Mouse (Mus musculus): Measurements from ENCODE around the gene Fam19a2.
A peak's percentile ranks its signal among the peaks of the same experiment; 100 is the strongest.

Fam19a2 gene

DNA sequence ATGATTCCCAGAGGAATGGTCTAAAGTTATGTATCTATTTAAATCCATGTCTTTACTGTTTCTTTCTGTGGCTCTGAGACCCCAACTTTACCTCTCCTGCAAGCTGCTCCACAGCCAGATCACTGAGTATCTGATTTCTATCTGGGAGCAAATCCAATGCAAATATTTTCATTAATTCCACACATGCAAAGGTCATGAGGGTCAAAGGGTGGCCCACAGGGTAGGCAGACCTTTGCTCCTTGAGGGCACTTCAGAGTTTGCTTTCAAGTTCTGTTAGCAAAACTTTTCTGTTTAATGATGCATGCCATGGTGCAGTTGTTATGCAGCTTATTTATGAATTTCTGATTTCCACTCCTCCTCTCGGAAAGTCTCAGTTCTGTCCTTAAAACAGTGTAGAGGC, 303.9 kb downstream of the Fam19a2 start:
- peak; percentile 28 for DNase-seq (ENCODE audit: extremely low spot score, low spot score)

DNA sequence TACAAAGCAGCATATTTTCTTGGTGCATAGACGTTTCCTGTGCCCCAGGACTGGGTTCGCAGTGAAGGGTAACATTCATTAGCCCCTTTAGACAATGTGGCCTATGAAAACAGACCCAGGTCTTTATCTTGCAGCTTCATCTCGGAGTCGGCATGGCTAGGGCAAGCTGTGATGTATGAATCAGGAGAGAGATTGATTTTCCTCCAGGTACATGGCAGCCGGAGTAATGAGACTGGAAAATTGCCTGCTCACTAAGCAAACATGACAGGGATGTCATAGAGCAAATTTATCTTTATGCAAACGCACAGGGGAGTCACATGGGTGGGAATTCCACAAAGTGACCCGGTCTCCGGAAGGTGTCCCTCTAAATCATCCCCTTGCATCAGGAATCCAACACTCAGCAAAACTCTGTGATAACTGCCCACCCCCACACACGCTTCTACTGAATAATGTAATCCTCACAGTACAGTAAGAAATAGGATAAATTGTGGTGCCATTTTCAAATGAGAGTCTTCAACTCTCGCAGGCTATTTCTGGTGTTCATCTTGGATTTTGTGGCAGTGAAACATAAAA, 306.9 kb downstream of the Fam19a2 start:
- peak; percentile 21 for DNase-seq (ENCODE audit: extremely low spot score, low spot score)

DNA sequence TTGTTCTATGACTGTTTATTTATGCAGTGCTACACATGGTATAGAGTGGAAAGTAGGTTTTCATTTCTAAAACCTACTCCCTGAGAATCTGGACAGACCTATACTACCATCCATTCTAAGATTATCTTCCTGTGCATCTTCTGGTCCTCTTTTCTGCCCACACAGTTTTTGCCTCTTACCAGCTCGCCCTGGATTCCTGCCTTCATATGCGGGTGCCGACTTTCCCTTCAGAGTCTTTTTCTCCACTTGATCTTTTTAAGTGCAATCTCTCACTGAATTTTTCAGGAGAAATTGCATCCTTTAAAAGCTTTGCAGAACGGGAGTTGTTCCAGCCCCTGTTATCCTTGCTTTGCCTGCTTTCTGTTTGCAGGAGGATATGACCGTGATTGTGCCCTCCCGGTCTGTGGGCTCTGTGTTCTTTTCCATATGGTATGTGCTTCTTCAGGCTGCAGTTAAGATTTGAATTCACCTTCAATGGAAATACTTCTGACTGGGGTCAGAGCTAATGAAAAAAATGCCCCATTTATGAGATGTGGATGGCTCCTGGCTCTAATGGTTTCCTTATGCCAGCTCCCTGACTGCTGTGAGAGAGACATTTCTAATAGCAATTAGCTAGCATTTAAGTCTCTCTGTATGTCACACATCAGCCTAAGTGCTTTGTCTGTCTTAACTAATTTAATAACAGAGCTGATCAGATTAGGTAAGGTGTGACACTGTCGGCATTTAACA, 308.7 kb downstream of the Fam19a2 start:
- no peak for DNase-seq (ENCODE audit: extremely low spot score, low spot score)

DNA sequence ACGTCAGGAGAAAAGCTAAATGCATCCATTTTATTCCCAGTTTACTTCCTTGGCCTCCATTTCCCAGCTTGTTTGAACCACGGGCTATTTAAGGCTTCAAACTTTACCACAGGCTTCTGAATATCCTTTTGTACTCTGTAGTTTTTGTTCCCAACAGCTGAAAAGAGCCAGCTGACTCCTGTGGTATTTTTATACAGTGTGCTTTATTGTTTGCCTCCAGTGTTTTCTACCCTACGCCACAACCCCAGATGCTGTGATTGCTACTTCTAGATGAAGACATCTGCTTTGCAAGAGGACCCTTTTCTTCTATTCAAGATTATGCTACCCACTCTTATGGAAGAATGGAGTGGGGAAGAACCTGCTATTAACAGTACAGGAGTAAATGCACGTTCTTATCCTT, 314.0 kb downstream of the Fam19a2 start:
- DNase-seq (ENCODE audit: extremely low spot score, low spot score): no peak

DNA sequence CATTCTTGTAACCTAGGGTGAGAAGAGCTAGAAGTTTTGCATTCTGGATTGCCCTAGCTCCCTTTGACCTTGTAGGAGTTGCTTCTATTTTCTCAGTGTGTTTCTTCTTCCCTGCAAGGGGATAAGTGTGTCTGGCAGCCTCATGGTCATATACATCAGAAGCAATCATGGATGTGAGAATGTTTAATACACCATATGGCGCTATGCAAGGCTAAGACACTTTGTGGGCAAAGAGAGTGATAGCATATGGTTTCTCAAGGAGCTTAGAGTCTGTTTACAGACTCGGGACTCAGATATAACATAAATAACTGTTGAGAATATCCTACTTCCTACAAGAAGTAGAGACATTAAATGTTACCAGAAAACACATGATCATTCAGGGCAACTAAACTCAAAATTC, 315.2 kb downstream of the Fam19a2 start:
- DNase-seq (ENCODE audit: extremely low spot score, low spot score): no peak

DNA sequence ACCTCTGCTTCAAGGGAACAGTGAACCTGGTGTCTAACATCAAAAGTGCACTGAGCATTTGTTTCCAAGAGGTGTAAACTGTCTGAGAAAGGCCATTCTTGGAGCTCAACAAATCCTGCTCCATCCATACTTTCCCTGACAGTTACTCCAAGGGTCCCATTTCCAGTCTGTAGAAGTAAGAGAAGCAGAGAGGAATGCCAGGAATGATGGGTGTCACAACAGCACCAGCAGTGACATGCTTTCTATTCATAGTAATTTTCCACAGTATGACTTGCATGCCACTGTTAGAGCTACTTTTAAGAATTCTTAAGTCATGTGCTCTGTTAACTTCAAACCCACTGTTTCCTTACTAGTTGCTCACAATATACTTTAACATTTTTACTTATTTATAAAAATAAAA, 331.2 kb downstream of the Fam19a2 start:
- DNase-seq (ENCODE audit: extremely low spot score, low spot score): no peak

DNA sequence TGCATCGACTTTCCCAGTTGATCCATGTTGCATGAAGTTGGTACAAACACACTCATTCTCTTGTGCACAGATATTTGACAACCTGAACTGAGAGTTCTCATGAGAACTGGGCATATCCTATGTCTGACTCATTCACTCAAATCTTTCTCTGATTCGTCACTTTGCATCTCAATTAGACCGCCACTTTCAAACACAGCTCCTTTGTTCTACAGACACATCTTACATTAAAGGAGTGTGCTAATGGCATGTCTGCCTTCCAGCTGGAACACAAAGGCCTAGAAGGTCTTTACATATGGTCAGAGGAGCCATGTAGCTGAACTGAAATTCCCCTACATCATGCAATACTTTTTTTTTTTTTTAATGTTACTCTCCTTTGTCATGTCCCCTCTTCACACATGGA, 333.3 kb downstream of the Fam19a2 start:
- no peak for DNase-seq (ENCODE audit: extremely low spot score, low spot score)

DNA sequence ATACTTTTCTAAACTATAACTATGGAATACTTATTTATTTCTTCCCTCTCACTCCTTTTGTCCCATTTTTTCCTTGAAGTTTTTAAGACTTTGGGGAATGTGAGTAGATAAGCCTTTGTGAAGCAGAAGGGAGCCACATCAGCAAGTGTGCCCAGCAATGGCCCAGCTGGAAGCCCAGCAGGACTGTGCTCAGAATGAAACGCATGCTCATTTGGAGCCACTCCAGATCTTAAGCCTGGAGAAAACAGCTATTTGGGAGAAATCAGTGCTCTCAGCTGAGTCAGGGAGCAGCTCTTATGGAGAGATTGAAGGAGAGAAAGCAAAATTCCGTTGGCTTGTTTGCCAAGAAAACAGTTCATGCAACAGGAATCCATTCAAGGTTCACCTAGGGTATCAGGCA, 341.9 kb downstream of the Fam19a2 start:
- DNase-seq (ENCODE audit: extremely low spot score, low spot score): no peak

DNA sequence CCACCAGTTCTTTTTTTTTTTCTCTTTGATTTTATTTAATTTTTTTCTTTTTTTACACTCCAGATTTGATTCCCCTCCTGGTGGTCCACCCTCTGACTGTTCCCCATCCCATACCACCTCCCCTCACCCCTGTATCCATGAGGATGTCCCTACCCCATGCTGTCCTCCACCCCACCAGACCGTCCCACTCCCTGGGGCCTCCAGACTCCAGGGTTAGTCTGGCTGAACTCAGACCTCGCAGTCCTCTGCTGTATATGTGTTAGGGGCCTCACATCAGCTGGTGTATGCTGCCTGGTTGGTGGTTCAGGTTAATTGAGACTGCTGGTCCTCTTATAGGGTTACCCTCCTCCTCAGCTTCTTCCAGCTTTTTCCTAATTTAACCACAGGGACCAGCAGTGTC, 362.9 kb downstream of the Fam19a2 start:
- no peak for DNase-seq (ENCODE audit: extremely low spot score, low spot score)

DNA sequence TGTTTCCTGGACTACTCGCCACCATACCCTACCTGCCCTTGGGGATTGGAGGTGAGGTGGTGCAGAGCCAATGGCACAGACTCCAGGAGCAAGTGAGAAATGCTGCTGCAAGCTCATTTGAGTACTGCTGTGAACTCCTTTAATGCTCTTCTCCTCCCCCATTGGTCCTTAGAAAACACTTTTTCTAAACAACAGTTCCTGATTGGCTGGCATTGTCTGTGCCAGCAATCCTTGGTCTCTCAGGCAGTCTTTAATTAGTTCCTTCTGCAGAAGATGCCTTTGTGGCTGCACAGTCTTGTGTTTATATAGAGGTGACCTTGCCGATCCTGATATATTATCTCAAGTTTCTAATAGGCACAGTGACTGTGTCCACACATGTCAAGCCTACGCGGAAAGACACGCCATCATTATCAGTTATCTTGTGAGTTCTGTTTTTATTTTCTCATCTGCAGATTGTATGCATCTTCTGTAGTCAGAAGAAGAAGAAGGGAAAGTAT, 365.5 kb downstream of the Fam19a2 start:
- DNase-seq (ENCODE audit: extremely low spot score, low spot score): no peak

DNA sequence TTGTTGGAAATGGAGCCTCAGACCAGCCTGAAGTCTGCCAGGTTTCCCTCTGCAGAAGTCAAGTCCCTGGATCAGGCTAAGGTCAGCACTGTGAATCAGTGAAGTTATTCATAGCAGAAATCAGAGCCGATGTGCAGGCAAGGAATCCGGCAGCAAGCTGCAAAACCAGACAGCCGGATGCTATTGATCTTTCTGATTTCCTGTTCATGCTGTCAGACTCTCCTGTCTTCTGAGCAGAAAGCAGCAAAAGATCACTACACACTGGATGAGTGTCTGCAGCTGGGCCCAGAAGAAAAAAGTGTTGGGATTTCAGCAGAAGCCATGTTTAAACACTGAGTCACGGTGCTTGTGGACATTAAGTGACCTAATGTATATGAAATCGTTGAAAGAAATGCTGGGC, 368.2 kb downstream of the Fam19a2 start:
- DNase-seq (ENCODE audit: extremely low spot score, low spot score): no peak

DNA sequence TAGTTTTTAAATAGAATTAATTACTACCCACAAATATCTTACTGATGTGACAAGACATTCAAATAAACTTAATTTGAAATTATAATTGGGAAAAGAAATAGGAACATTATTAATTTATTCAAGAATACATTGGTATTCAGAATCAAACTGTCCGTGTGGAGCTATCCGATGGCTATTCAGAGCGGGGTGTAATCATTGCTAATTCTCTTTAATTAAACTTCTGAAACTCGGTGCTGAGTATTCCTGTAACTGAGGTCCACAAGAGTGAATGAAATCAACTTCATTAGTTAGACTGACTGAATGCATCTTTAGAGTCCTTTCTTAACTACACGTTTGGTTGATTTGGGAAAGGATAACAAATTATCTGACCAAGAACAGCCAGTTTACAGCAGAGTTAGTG, 372.9 kb downstream of the Fam19a2 start:
- no peak for DNase-seq (ENCODE audit: extremely low spot score, low spot score)

DNA sequence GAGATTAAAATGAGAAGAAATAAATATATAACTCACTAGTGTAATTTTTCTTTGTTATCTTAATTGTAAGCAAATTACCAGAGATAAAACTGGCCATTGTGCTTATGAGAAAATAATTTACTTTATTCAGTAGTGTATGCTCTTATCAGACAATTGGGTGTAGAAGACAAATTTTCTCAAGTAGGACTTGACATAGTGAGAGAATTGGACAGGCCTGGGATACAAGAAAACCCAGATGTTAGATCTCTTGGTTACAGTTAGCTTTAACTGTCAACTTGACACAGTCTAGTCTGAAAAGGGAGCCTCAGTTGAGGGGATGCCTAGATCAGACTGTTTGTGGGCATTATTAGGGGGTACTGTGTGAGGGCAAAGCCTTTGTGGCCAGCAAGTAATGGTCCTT, 373.7 kb downstream of the Fam19a2 start:
- DNase-seq (ENCODE audit: extremely low spot score, low spot score): no peak

DNA sequence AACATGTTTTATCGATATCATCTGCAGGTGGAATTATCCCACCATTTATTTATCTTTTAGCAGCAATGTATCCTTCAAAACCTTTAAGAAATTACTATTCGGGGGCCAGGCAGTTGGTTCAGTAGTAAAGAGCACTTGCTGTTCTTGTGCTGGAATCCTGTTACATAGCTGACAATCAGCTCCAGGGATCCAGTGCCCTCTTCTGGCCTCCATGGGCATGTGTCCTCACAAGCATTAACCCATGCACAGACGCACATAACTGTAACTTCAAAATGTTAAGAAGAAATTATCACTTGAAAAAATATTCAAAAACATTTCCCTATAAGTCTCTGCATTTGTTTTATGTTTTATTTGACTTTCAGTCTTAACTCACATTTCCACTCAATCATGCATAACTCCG, 381.8 kb downstream of the Fam19a2 start:
- no peak for DNase-seq (ENCODE audit: extremely low spot score, low spot score)

DNA sequence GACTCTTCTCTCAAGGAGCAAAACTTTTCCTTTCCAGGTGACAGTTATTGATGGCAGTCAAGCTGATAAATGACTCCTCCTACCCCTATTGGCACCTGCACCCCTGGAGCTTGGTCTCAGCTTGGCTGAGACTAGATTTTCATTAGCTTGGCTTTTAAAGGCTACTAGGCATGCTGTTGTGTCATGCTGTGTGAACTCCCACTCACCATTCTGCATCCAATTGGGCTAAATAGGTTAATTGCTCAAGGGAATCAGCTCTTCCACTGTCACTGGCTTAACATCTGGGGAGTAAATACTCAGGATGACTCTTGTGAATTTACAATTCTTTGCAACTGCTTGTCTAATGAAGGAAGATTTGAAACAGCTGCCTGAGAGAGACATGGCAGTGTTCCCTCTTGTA, 407.4 kb downstream of the Fam19a2 start:
- DNase-seq (ENCODE audit: extremely low spot score, low spot score): no peak

DNA sequence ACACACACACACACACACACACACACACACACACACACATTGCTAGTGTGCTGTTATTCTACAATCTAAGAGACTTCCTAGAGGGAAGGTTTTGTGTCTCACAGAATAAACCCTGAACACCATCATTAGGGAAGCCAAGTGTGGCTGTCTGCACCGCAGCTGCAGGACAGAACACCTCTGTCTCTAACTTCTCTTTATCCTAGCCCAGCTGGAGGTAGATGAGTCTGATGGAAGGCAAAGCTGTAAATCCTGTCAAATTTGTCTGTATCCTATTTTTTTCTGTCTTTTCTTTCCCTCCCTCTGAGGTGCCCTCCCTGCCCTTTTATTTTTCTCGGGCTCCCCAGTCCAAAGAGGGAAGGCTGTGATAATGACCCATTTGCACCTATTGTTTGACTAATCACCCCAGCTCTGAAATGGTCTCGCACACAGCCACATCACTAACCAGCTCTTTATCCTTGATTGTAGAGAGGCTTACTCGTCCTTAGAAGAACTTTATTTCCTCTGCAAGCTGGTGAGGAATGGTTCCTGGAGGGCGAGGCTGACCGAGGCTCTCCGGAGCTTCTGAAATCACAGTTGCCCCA, 414.6 kb downstream of the Fam19a2 start:
- no peak for DNase-seq (ENCODE audit: extremely low spot score, low spot score)

DNA sequence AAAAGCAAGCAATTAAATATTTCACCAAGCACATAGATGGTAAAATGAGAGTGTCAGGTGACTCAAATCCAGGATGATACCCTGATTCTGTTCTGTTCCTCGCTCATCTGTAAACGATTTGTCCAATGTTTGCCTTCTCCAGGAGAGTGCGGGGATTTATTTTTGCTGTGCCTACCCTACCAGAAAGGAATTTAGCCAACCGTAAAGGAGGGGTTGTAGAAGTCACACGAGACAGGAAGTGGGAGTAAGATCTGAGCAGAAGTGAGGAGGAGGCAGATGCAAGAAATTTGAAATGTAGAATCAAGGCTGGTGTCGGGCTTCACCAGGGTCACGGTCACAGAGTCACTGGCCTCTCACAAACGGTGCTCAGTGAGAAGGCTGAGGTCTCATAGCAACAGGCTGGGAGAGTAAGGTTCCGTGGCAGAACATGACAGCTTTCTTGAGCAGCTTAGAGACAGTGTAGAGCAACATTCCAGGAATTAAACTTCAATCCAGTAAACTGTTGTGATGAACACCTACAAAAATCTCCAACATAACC, 419.0 kb downstream of the Fam19a2 start:
- DNase-seq (ENCODE audit: extremely low spot score, low spot score): no peak

DNA sequence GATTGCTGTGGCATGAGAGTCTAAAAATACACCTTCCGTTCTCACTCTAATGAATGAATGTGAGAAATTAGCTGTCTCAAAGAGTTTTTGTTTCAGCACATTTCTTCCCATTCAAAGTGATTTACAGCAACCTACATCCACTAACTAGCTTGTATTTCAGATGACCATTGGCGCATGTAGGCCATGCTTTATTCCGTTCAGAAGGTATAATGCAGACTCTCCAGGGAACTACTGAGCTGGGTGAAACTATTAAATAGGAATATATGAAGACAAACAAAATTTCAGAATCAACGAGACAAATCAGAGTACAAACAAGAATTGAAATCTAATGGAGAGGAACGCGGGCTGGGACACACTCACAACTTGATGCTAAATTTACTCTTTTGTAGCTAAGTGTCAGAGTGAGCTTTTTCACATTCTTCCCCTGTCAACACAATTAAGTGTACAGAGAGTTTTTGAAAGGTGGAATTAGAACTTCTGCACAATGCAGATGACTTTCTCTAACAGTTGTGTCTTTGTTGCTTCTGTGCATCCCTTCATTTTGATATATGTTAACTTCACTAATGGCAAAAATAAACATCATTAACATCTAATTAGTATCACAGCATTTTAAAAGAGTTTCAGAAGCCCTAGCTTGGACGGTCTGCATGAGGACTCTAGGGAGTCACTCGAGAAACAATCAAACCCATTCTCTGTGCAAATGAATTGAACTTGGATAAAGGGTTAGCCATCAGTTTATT, 428.6 kb downstream of the Fam19a2 start:
- no peak for DNase-seq (ENCODE audit: extremely low spot score, low spot score)

DNA sequence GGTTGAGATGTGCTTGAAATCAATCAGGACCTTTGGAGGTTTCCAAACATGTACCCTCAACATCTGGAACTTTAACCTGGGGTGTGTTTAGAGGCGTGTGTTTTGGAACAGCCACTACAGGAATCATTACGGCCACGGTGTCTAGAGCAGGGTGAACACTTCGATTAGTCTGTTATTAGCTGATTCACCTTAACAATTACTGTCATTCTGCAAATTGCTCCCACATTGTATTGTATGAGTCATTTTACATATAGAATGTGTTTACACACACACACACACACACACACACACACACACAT, 429.1 kb downstream of the Fam19a2 start:
- DNase-seq (ENCODE audit: extremely low spot score, low spot score): no peak

DNA sequence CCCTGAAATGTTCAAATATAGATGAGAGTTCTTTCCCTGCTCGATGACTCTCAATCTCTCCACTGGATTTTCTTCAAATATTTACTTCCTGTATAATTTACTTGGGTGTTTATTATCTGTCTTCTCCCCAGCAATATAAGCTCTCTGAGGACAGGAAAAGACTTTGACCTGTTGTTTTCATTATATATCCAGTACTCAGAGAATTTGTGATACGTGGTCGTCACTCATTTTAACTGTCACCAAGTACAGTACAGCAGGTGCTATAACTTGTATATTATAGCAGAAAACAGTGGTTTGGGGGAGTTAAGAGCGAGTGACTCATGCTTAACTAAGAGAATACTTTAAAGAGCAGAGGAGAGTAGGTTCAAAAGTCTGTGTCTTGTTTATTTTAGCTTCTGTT, 438.8 kb downstream of the Fam19a2 start:
- no peak for DNase-seq (ENCODE audit: extremely low spot score, low spot score)

DNA sequence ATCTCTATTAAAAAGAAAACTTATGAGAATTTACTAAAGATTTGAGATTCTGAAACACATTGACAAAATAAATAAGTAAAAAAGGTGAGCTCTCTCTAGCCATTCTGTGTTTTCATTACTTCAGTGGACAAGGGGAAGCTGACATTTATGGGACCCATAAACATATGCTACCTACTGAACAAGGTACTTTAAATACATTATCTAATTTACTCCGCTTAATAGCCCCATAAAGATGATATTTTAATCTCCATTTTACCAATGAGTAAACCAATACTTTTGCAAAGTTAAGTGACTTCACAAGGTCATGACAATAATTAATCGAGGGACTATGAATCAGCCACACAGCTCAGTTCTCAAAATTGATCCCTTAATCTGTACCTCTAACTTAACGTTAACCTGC, 443.2 kb downstream of the Fam19a2 start:
- DNase-seq (ENCODE audit: extremely low spot score, low spot score): no peak

DNA sequence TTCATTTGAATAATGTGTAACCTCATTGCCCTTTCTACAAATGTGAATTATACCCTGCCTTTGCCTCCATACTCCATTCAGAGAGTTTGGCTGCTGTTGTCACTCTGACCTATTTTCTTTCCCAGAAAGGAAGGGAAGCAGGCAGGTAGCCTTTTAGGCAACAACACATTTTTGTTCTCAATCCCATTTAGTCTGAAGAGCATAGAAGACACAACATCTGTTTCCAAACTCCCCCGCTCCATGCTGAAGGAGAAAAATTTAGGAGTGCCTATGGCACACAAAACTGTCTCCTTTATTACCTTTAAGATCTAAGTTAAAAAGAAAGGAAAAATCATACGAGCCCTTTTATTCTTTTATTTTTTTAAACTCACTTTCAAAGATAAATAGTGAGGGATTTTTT, 446.9 kb downstream of the Fam19a2 start:
- DNase-seq (ENCODE audit: extremely low spot score, low spot score): no peak
